Mouse (Mus musculus): ENCODE data around the gene C130073F10Rik. TPM values are rescaled to one million over a fixed set of nuclear protein-coding genes. Genes with fewer than 3 reads are reported as not detected.

The C130073F10Rik gene
- not detected for total RNA-seq (2023)

DNA sequence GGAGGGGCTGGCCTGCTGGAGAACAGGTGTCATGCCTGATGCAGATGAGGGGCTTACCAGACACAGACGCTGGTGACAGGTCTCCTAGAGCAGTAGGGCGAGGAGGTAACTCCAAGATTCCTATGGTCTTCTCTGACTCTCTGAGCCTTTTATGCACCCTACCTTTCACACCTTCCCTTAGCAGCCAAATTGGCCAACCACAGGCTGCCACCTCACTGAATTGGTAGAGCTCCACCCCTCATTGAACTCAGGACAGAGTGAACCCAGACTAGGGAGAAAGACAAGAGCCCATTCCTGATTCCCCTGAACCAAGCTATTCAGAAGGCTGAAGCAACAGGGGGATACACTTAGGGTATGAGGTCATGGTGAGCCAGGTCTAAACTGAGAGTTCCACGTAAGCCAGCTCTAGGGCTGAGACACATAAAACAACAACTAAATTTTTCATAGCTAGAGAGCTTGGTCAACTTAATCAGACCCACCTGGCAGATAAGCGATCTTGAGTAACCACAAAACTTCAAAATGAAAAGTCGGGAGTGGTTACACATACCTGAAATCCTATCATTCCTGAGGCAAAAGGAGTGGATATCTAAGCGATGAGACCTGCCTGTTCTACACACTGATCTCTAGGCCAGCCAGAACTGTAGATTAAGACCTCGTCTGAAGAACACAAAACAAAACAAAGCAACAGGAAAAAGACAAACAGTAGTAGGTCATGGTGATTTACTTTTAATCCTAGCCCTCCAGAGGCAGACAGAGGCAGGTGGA lies at the start of gene C130073F10Rik:
C130073F10Rik (minus strand) TSS at position 134 of the 765 bp plus-strand sequence.

GRCm38 (mm10) chr4:101940107-101940506 lies 46.5 kb upstream of the C130073F10Rik start, which contains the start of gene Gm12794:
Gene Gm12794, plus strand, starts transcription at chr4:101940407.

DNA sequence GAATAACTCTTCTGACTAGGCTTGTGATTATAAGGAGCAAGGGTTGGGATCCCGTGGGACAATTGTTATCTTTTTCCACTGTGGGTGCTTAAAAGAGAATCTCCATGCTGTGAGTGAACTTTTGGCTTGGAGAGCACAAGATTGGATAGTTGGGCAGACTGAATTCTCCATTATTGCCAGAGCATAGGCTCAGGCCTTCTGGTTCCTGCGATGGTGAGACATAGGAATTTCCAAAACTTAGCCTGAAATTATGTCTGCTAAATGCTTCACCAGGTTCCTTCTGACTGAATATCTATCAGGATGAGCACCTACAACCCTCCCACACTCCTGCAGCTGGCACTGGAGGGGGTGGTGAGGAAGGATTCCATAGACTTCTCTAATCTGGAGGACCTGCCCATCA lies 15.2 kb upstream of the C130073F10Rik start, which contains the start of gene Gm12800:
Gm12800 (plus strand) TSS at position 301 of the 400 bp plus-strand sequence.

GRCm38 (mm10) chr4:101843923-101844322 lies 49.7 kb downstream of the C130073F10Rik start, which contains the start of gene B020004J07Rik:
Gene B020004J07Rik, minus strand, starts transcription at chr4:101844023.

Other genes starting within 250 kb of the C130073F10Rik start
- gene Leprot, start 246.1 kb downstream of the C130073F10Rik start, total RNA-seq (2023): 21.8 TPM
- not detected for gene Lepr, start 176.4 kb downstream of the C130073F10Rik start, total RNA-seq (2023)
- not detected for gene B020004J07Rik, start 49.8 kb downstream of the C130073F10Rik start, total RNA-seq (2023)
- not detected for gene Gm12800, start 15.3 kb upstream of the C130073F10Rik start, total RNA-seq (2023)
- gene Gm12794, start 46.6 kb upstream of the C130073F10Rik start, total RNA-seq (2023): not detected
- gene Gm12790, start 87.3 kb upstream of the C130073F10Rik start, total RNA-seq (2023): not detected
- not detected for gene Gm12789, start 92.8 kb upstream of the C130073F10Rik start, total RNA-seq (2023)
- gene Pde4b, start 193.8 kb upstream of the C130073F10Rik start, total RNA-seq (2023): 143 TPM